Mouse (Mus musculus): ENCODE measurements around the gene Hspg2. TPM values are rescaled to one million over a fixed set of nuclear protein-coding genes. Genes with fewer than 3 reads are reported as not detected.

Gene Hspg2
- polyA plus RNA-seq, 1 experiment from 2014 or later, result 20.9 TPM

- no peak for ATAC-seq
- 32% methylated on average over 14 of the region's 14 CpGs for WGBS
- Histone ChIP-seq H3K27ac (peak overlapping the region; percentile 68; the same call in 1 of the 2 replicates), H3K36me3 (no peaks in the 10 kb centered on the region), H3K4me1 (replicated peaks) (peaks cover 90% of the 10 kb centered on the region), H3K27me3 (replicated peaks) (no peaks in the 10 kb centered on the region), H3K9ac (peak overlapping the region; percentile 5; the same call in 1 of the 2 replicates), H3K4me3 (replicated peaks) (no peak overlapping the region), H3K4me2 (replicated peaks) (peak overlapping the region; percentile 29; the same call in 1 of the 2 replicates), H3K9me3 (no peaks in the 10 kb centered on the region)
Observed at GRCm38 (mm10) chr4:137485258-137485960, 16.8 kb downstream of the Hspg2 start.

GRCm38 (mm10) chr4:137486081-137487014 lies 17.8 kb downstream of the Hspg2 start:
- WGBS, result 31% methylated on average over 20 of the region's 20 CpGs
- no peak for ATAC-seq
- no peaks in the 10 kb centered on the region for H3K9me3 ChIP-seq
- peaks cover 80% of the 10 kb centered on the region for H3K4me1 ChIP-seq (replicated peaks)
- no peaks in the 10 kb centered on the region for H3K36me3 ChIP-seq
- H3K4me3 ChIP-seq (replicated peaks), result no peak overlapping the region
- H3K4me2 ChIP-seq (replicated peaks), result peak overlapping the region; percentile 29
- peak overlapping the region; percentile 68 for H3K27ac ChIP-seq
- no peaks in the 10 kb centered on the region for H3K27me3 ChIP-seq (replicated peaks)
- H3K9ac ChIP-seq, result peak overlapping the region; percentile 20

GRCm38 (mm10) chr4:137487286-137488000 lies 18.9 kb downstream of the Hspg2 start:
- peak overlapping the region; percentile 93 for H3K27ac ChIP-seq
- no peaks in the 10 kb centered on the region for H3K27me3 ChIP-seq (replicated peaks)
- H3K4me2 ChIP-seq (replicated peaks), result peak overlapping the region; percentile 26; the same call in 1 of the 2 replicates
- H3K9me3 ChIP-seq, result no peaks in the 10 kb centered on the region
- peaks cover 70% of the 10 kb centered on the region for H3K4me1 ChIP-seq (replicated peaks)
- no peaks in the 10 kb centered on the region for H3K36me3 ChIP-seq
- H3K4me3 ChIP-seq (replicated peaks), result no peak overlapping the region
- ATAC-seq, result peak; percentile 48
- 29% methylated on average over 10 of the region's 10 CpGs for WGBS
- 0 out of 2 replicates have a peak overlapping the region, but pooled peaks have one; percentile 28 for H3K9ac ChIP-seq

- H3K9me3 ChIP-seq, result no peaks in the 10 kb centered on the region
- no peaks in the 10 kb centered on the region for H3K36me3 ChIP-seq
- peaks cover 68% of the 10 kb centered on the region for H3K4me1 ChIP-seq (replicated peaks)
- ATAC-seq, result peak; percentile 24; the same call in 1 of the 2 replicates
- no peaks in the 10 kb centered on the region for H3K27me3 ChIP-seq (replicated peaks)
- peak overlapping the region; percentile 29 for H3K4me2 ChIP-seq (replicated peaks)
- 34% methylated on average over 11 of the region's 11 CpGs for WGBS
- H3K27ac ChIP-seq, result peak overlapping the region; percentile 93
- no peak overlapping the region for H3K9ac ChIP-seq
- no peak overlapping the region for H3K4me3 ChIP-seq (replicated peaks)
Observed at GRCm38 (mm10) chr4:137488038-137488437, 19.5 kb downstream of the Hspg2 start.

GRCm38 (mm10) chr4:137488571-137489303 lies 20.2 kb downstream of the Hspg2 start:
- Histone ChIP-seq H3K4me3 (replicated peaks) (no peak overlapping the region), H3K9ac (peak overlapping the region; percentile 29; the same call in 1 of the 2 replicates), H3K4me1 (replicated peaks) (peaks cover 68% of the 10 kb centered on the region), H3K4me2 (replicated peaks) (peak overlapping the region; percentile 29), H3K27me3 (replicated peaks) (no peaks in the 10 kb centered on the region), H3K27ac (peak overlapping the region; percentile 93), H3K9me3 (no peaks in the 10 kb centered on the region), H3K36me3 (no peaks in the 10 kb centered on the region)
- peak; percentile 71 for ATAC-seq
- 21% methylated on average over 12 of the region's 12 CpGs for WGBS

- Histone ChIP-seq H3K4me1 (replicated peaks) (peaks cover 66% of the 10 kb centered on the region), H3K27ac (peak overlapping the region; percentile 93), H3K4me3 (replicated peaks) (no peak overlapping the region), H3K9ac (0 out of 2 replicates have a peak overlapping the region, but pooled peaks have one; percentile 10), H3K36me3 (no peaks in the 10 kb centered on the region), H3K4me2 (replicated peaks) (no peak overlapping the region), H3K9me3 (no peaks in the 10 kb centered on the region), H3K27me3 (replicated peaks) (no peaks in the 10 kb centered on the region)
- 60% methylated on average over 8 of the region's 8 CpGs for WGBS
- no peak for ATAC-seq
Observed at GRCm38 (mm10) chr4:137489996-137490395, 21.4 kb downstream of the Hspg2 start.

GRCm38 (mm10) chr4:137492563-137492962 lies 24.0 kb downstream of the Hspg2 start:
- H3K9me3 ChIP-seq, result no peaks in the 10 kb centered on the region
- H3K27ac ChIP-seq, result no peak overlapping the region
- no peak overlapping the region for H3K9ac ChIP-seq
- 81% methylated on average over 11 of the region's 11 CpGs for WGBS
- H3K4me3 ChIP-seq (replicated peaks), result no peak overlapping the region
- peaks cover 57% of the 10 kb centered on the region for H3K4me1 ChIP-seq (replicated peaks)
- no peaks in the 10 kb centered on the region for H3K27me3 ChIP-seq (replicated peaks)
- ATAC-seq, result no peak
- H3K36me3 ChIP-seq, result no peaks in the 10 kb centered on the region
- H3K4me2 ChIP-seq (replicated peaks), result no peak overlapping the region

DNA sequence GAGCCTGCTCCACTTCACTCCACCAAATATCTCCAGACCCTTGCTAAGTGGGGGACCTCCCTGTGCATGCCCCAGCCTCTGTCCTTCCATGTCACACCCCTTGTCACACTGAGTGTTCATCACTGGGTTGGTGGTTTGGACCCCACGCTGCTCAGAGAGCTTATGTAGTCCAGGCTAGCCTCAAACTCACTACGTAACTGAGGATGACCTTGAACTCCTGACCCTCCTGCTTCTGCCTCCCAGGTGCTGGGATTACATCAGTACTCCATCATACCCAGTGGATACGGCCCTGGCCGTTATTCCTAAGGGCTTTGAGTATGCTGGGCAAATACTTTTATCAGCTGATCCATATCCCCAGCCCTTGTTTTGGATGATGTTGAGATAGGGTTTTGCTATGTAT lies 24.6 kb downstream of the Hspg2 start:
- Histone ChIP-seq H3K36me3 (no peaks in the 10 kb centered on the region), H3K4me1 (replicated peaks) (peaks cover 57% of the 10 kb centered on the region)
- WGBS, result 78% methylated on average over 4 of the region's 4 CpGs

GRCm38 (mm10) chr4:137494751-137495500 lies 26.4 kb downstream of the Hspg2 start:
- peak; percentile 34; the same call in 1 of the 2 replicates for ATAC-seq
- peak overlapping the region; percentile 7; the same call in 1 of the 2 replicates for H3K4me2 ChIP-seq (replicated peaks)
- H3K9me3 ChIP-seq, result no peaks in the 10 kb centered on the region
- no peaks in the 10 kb centered on the region for H3K27me3 ChIP-seq (replicated peaks)
- H3K27ac ChIP-seq, result peak overlapping the region; percentile 78
- H3K4me3 ChIP-seq (replicated peaks), result no peak overlapping the region
- WGBS, result 16% methylated on average over 19 of the region's 19 CpGs
- peak overlapping the region; percentile 23; the same call in 1 of the 2 replicates for H3K9ac ChIP-seq
- H3K36me3 ChIP-seq, result no peaks in the 10 kb centered on the region
- peaks cover 51% of the 10 kb centered on the region for H3K4me1 ChIP-seq (replicated peaks)

More for the DNA sequence above, 24.6 kb downstream of the Hspg2 start:
- Histone ChIP-seq H3K4me3 (replicated peaks) (no peak overlapping the region), H3K9me3 (no peaks in the 10 kb centered on the region), H3K4me2 (replicated peaks) (no peak overlapping the region), H3K27me3 (replicated peaks) (no peaks in the 10 kb centered on the region), H3K9ac (no peak overlapping the region), H3K27ac (no peak overlapping the region)
- ATAC-seq, result no peak

GRCm38 (mm10) chr4:137495501-137496100 lies 27.0 kb downstream of the Hspg2 start:
- Histone ChIP-seq H3K9ac (no peak overlapping the region), H3K27ac (peak overlapping the region; percentile 78), H3K4me1 (replicated peaks) (peaks cover 52% of the 10 kb centered on the region), H3K36me3 (no peaks in the 10 kb centered on the region), H3K4me2 (replicated peaks) (no peak overlapping the region), H3K27me3 (replicated peaks) (no peaks in the 10 kb centered on the region), H3K9me3 (no peaks in the 10 kb centered on the region), H3K4me3 (replicated peaks) (no peak overlapping the region)
- ATAC-seq, result peak; percentile 12; the same call in 1 of the 2 replicates
- WGBS, result 49% methylated on average over 6 of the region's 6 CpGs

Measured in intestine, embryonic 15.5 days (tissue).